Mouse (Mus musculus): Measurements from ENCODE around the gene Sh3gl2.
A peak's percentile ranks its signal among the peaks of the same experiment; 100 is the strongest.

The Sh3gl2 gene

GRCm38 (mm10) chr4:85594159-85594558 lies 389.2 kb downstream of the Sh3gl2 start:
- DNase-seq (ENCODE audit: low read depth, low spot score) = no peak

- DNase-seq (ENCODE audit: low read depth, low spot score) = no peak
Observed at GRCm38 (mm10) chr4:85613331-85613730, 408.4 kb downstream of the Sh3gl2 start.

DNA sequence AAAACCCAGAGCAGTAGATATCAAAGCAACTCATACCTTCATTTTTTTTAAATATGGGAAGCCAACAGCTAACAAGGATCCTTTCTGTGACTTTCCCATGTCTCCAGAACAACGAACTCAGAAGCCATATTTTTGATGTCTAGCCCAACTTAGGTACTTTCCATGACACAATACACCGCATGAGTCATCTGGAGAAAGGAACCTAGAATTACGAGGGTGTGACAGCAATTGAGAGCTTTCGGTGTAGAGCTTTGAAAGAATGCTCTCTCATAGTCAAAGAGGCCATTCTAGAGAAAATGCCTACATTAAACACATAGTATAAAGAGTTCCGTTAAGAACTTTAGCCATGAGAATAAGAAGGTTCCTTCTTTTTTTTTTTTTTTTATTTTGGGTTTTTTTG lies 413.8 kb downstream of the Sh3gl2 start:
- DNase-seq (ENCODE audit: low read depth, low spot score) = no peak

GRCm38 (mm10) chr4:85619261-85619660 lies 414.3 kb downstream of the Sh3gl2 start:
- DNase-seq (ENCODE audit: low read depth, low spot score) = no peak

GRCm38 (mm10) chr4:85629381-85629780 lies 424.5 kb downstream of the Sh3gl2 start:
- no peak for DNase-seq (ENCODE audit: low read depth, low spot score)

- DNase-seq (ENCODE audit: low read depth, low spot score) = no peak
Observed at GRCm38 (mm10) chr4:85669271-85669670, 464.3 kb downstream of the Sh3gl2 start.

GRCm38 (mm10) chr4:85669735-85670134 lies 464.8 kb downstream of the Sh3gl2 start:
- DNase-seq (ENCODE audit: low read depth, low spot score) = peak; percentile 19

- peak; percentile 27 for DNase-seq (ENCODE audit: low read depth, low spot score)
Observed at GRCm38 (mm10) chr4:85672290-85672689, 467.4 kb downstream of the Sh3gl2 start.

DNA sequence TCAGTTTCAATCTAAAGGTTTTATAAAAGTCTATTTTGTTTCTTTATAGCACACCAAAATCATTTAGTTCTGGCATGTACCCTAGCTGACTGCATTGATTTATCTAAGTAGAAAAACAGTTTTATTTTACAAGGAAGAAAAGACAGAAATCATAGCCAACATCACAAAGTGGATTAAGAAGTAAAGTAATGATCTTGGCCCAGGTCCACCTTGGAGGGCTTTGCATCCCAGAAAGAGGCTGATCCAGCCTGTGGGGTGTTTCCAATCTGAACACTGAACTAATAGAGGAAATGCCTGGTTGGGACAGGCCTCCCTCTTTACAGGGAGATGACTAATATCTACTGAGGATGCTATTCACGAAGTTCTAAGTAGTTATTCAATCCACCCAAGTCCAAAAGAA lies 472.7 kb downstream of the Sh3gl2 start:
- no peak for DNase-seq (ENCODE audit: low read depth, low spot score)

DNA sequence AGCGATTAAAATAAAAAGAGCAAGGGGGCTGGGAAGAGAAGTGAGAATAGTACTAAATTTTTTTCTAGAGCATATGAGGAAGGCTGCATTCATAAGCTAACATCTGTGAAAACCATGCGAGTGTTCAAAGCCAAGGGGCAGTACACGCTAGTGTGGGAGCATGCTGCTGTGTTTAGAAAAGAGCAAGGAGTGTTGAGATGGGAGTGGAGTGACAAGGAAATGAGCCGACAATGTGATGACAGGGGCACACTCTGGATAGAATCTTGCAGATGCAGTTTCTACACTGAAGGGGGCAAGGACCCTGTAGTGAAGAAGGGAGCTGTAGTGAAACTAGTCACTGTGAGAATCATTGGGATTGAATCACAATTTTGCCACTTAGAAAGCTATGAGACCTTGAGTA lies 481.2 kb downstream of the Sh3gl2 start:
- DNase-seq (ENCODE audit: low read depth, low spot score) = no peak
